Comparison of ENCODE assay signal across 8 mouse cellular contexts in the genomic region with DNA sequence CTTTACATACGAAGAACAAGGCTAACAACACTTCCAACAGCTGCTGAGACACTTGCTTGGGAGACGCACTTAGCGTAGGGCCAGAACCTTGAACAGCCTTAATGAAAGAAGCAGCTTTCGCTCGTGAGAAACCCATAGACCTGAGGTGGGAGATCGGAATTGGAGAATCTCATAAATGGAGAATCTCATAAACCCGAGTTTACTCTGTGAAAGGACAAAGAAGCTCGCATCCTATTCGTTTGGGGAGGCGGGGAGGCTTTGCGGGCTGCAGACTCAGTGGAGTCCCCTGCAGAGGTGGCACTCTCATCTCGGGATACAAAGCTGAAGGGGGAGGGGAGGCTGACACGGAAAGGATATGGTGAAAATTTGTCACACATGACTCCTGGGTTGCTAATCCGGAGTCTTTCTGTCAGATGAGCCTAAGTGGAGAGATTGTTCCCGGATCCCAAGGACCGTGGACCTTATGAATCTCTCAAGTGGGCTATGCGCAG. TPM values are rescaled to one million over a fixed set of nuclear protein-coding genes. Genes with fewer than 3 reads are reported as not detected.
DNase-seq lines count a peak whose midpoint lies in the region; ATAC-seq and TF ChIP-seq lines count a peak whose summit lies in the region.

No protein-coding gene starts in this region.

- no peak for ATAC-seq in stomach, embryonic 14.5 days (ENCODE audit: insufficient number of reproducible peaks, insufficient read depth, low FRiP score, low read depth)
- ATAC-seq in stomach, postnatal 0 days (ENCODE audit: low FRiP score, low TSS enrichment), result no peak
- no peak for ATAC-seq in heart, embryonic 13.5 days (ENCODE audit: extremely low read depth, insufficient number of reproducible peaks, low FRiP score, low TSS enrichment)
- no peak for ATAC-seq in limb, embryonic 15.5 days (ENCODE audit: insufficient number of reproducible peaks, low FRiP score, low TSS enrichment, low read depth)

- H3K4me2 ChIP-seq in stomach, embryonic 14.5 days (replicated peaks; ENCODE audit: low read depth, low read length), result peak overlapping the region; percentile 95
- H3K4me2 ChIP-seq in stomach, postnatal 0 days (replicated peaks; ENCODE audit: low read depth), result no peak overlapping the region
- peak overlapping the region; percentile 98 for H3K4me2 ChIP-seq in heart, embryonic 13.5 days
- peak overlapping the region; percentile 97 for H3K4me2 ChIP-seq in limb, embryonic 15.5 days

- H3K9ac ChIP-seq in stomach, embryonic 14.5 days (replicated peaks; ENCODE audit: low read depth, low read length), result no peak overlapping the region
- H3K9ac ChIP-seq in stomach, postnatal 0 days (ENCODE audit: low read length), result no peak overlapping the region
- peak overlapping the region; percentile 86; the same call in 1 of the 2 replicates for H3K9ac ChIP-seq in heart, embryonic 13.5 days
- H3K9ac ChIP-seq in limb, embryonic 15.5 days, result no peak overlapping the region

- H3K27me3 ChIP-seq in stomach, embryonic 14.5 days (ENCODE audit: control insufficient read depth, insufficient read depth, low read length), result peaks cover 7% of the 10 kb centered on the region
- peaks cover 2% of the 10 kb centered on the region; the same call in 1 of the 2 replicates for H3K27me3 ChIP-seq in stomach, postnatal 0 days (ENCODE audit: control insufficient read depth, insufficient read depth, low read length)
- peaks cover 29% of the 10 kb centered on the region; the same call in 1 of the 2 replicates for H3K27me3 ChIP-seq in heart, embryonic 13.5 days (replicated peaks)
- peaks cover 78% of the 10 kb centered on the region for H3K27me3 ChIP-seq in limb, embryonic 15.5 days

- H3K36me3 ChIP-seq in stomach, embryonic 14.5 days (ENCODE audit: control insufficient read depth, insufficient read depth, low read length), result no peaks in the 10 kb centered on the region
- no peaks in the 10 kb centered on the region for H3K36me3 ChIP-seq in stomach, postnatal 0 days (ENCODE audit: control insufficient read depth, insufficient read depth, low read length)
- no peaks in the 10 kb centered on the region for H3K36me3 ChIP-seq in heart, embryonic 13.5 days
- no peaks in the 10 kb centered on the region for H3K36me3 ChIP-seq in limb, embryonic 15.5 days

- intact Hi-C loops in gastrocnemius, postnatal 14 days (cut with DNase I; ENCODE audit: low total_unique reads), result no loop called here

- peak overlapping the region; percentile 56; the same call in 1 of the 2 replicates for H3K4me3 ChIP-seq in stomach, embryonic 14.5 days (ENCODE audit: low read depth, low read length)
- no peak overlapping the region for H3K4me3 ChIP-seq in stomach, postnatal 0 days (ENCODE audit: low read depth, low read length)
- peak overlapping the region; percentile 68 for H3K4me3 ChIP-seq in heart, embryonic 13.5 days
- H3K4me3 ChIP-seq in limb, embryonic 15.5 days, result peak overlapping the region; percentile 12; the same call in 1 of the 2 replicates

- TF ChIP-seq EP300 in stomach, postnatal 0 days (optimal IDR thresholded peaks at IDR 0.05), result no peak

- TF ChIP-seq CTCF in stomach, postnatal 0 days (IDR thresholded peaks at IDR 0.05; ENCODE audit: low read depth), result no peak

- DNase-seq in stomach, postnatal 0 days (ENCODE audit: low spot score), result no peak
- DNase-seq in retina, postnatal 1 day, result peak; percentile 67
- no peak for DNase-seq in ovary, adult 18-20 months (ENCODE audit: low spot score)
- no peak for DNase-seq in gastrocnemius, postnatal 14 days
- no peak for DNase-seq in urinary bladder, postnatal 4 days (ENCODE audit: low spot score in 2 of 2)

- H3K4me1 ChIP-seq in stomach, embryonic 14.5 days (ENCODE audit: control insufficient read depth, insufficient read depth, low read length), result peaks cover 8% of the 10 kb centered on the region
- peaks cover 2% of the 10 kb centered on the region; the same call in 1 of the 2 replicates for H3K4me1 ChIP-seq in stomach, postnatal 0 days (replicated peaks; ENCODE audit: control insufficient read depth, insufficient read depth)
- peaks cover 46% of the 10 kb centered on the region for H3K4me1 ChIP-seq in heart, embryonic 13.5 days
- H3K4me1 ChIP-seq in limb, embryonic 15.5 days, result peaks cover 30% of the 10 kb centered on the region

- no peaks in the 10 kb centered on the region for H3K9me3 ChIP-seq in stomach, embryonic 14.5 days (ENCODE audit: control insufficient read depth, low read depth, low read length)
- H3K9me3 ChIP-seq in stomach, postnatal 0 days (ENCODE audit: control insufficient read depth, low read length), result no peaks in the 10 kb centered on the region
- no peaks in the 10 kb centered on the region for H3K9me3 ChIP-seq in heart, embryonic 13.5 days
- no peaks in the 10 kb centered on the region for H3K9me3 ChIP-seq in limb, embryonic 15.5 days

- H3K27ac ChIP-seq in stomach, embryonic 14.5 days (ENCODE audit: low read length), result no peak overlapping the region
- H3K27ac ChIP-seq in stomach, postnatal 0 days (replicated peaks), result no peak overlapping the region
- H3K27ac ChIP-seq in heart, embryonic 13.5 days (replicated peaks), result no peak overlapping the region; the same call in 1 of the 2 replicates
- H3K27ac ChIP-seq in limb, embryonic 15.5 days, result no peak overlapping the region

- WGBS in stomach, embryonic 14.5 days, result 7% methylated on average over 17 of the region's 17 CpGs
- WGBS in stomach, postnatal 0 days, result 18% methylated on average over 17 of the region's 17 CpGs
- 6% methylated on average over 17 of the region's 17 CpGs for WGBS in heart, embryonic 13.5 days
- WGBS in limb, embryonic 15.5 days, result 6% methylated on average over 17 of the region's 17 CpGs

RNA-seq across cellular contexts. Expression of gene Podxl, which starts 1.2 kb away (rescaled TPM):
- 20.8 and 23.6 TPM in 2 replicates for polyA plus RNA-seq in stomach, embryonic 14.5 days (2014; fragmentation: Nextera tagmentation; extraction: Ambion mirVana)
- 6.6 and 6.7 TPM in 2 replicates for polyA plus RNA-seq in stomach, postnatal 0 days (2015; fragmentation: Nextera tagmentation; extraction: Ambion mirVana)
- polyA plus RNA-seq in heart, embryonic 13.5 days (2015; fragmentation: Nextera tagmentation; extraction: Ambion mirVana), result 18.4 and 22.2 TPM in 2 replicates
- polyA plus RNA-seq in limb, embryonic 15.5 days (2015; fragmentation: Nextera tagmentation; extraction: Ambion mirVana), result 7.8 and 8.1 TPM in 2 replicates
- total RNA-seq in gastrocnemius, postnatal 14 days (2021), result 10 to 100 TPM; 24.9 to 30.4 TPM
